Mouse (Mus musculus): ENCODE measurements around the gene 1700016K19Rik. TPM values are rescaled to one million over a fixed set of nuclear protein-coding genes. Genes with fewer than 3 reads are reported as not detected.

1700016K19Rik gene
- polyA plus RNA-seq, 1 experiment from 2014 or later: 0.41 TPM

DNA sequence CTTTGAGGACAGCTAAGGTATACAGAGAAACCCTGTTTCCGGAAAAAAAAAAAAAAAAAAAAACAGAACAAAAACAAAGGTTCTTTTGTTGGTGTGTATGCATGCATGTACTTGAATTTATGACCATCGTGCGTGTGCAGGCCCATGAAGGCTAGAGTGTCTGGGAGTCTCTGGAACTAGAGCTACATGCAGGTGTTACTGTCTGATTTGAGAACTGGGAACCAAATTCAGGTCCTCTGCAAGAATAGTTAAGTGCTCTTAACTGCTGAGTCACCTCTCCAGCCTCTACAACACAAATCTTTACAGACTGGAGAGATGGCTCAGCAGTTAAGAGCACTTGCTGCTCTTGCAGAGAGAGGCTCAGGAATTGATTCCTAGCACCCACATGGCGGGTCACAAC, 16.1 kb downstream of the 1700016K19Rik start:
- no peaks in the 10 kb centered on the region for H3K4me1 ChIP-seq (replicated peaks; ENCODE audit: control insufficient read depth, insufficient read depth, low read length)
- no peaks in the 10 kb centered on the region for H3K27me3 ChIP-seq (ENCODE audit: control insufficient read depth, insufficient read depth, low read length)
- WGBS: 72% methylated on average over 4 of the region's 4 CpGs
- no peak overlapping the region for H3K4me3 ChIP-seq (ENCODE audit: low read depth, low read length)
- H3K27ac ChIP-seq (ENCODE audit: low read depth, low read length): no peak overlapping the region
- DNase-seq (ENCODE audit: low spot score) (no peak), ATAC-seq (replicated peaks; ENCODE audit: low FRiP score) (no peak)
- H3K9me3 ChIP-seq (ENCODE audit: control insufficient read depth, low read length): no peaks in the 10 kb centered on the region
- no peak overlapping the region for H3K4me2 ChIP-seq (ENCODE audit: low read depth, low read length, severe bottlenecking)
- H3K9ac ChIP-seq (ENCODE audit: low read length): no peak overlapping the region
- H3K36me3 ChIP-seq (ENCODE audit: control insufficient read depth, insufficient read depth, low read length): no peaks in the 10 kb centered on the region

DNA sequence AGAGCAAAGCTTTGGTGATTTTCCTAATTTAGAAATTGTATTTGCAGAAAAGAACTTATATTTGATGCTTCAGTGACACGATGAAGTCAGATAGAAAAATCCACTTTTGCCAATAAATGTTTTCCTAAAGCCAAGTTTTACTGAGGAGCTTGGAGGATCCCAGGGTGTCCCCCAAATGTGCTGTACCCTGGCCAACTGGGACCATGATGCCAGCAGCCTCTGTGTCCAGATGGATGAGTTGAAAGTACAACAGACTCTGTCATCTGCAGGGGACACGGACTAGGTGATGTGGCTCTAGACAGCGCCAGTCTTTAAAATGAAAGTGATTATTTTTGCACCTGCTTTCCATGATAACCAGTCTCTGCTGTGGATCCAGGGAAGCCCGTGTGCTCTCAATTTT, 20.2 kb downstream of the 1700016K19Rik start:
- DNase-seq (ENCODE audit: low spot score): no peak
- H3K4me3 ChIP-seq (ENCODE audit: low read depth, low read length): no peak overlapping the region
- H3K4me1 ChIP-seq (replicated peaks; ENCODE audit: control insufficient read depth, insufficient read depth, low read length): no peaks in the 10 kb centered on the region
- H3K27me3 ChIP-seq (ENCODE audit: control insufficient read depth, insufficient read depth, low read length): no peaks in the 10 kb centered on the region
- no peaks in the 10 kb centered on the region for H3K36me3 ChIP-seq (ENCODE audit: control insufficient read depth, insufficient read depth, low read length)
- no peak for ATAC-seq (replicated peaks; ENCODE audit: low FRiP score)
- no peak overlapping the region for H3K27ac ChIP-seq (ENCODE audit: low read depth, low read length)
- H3K9ac ChIP-seq (ENCODE audit: low read length): no peak overlapping the region
- WGBS: 83% methylated on average over 4 of the region's 4 CpGs
- no peaks in the 10 kb centered on the region for H3K9me3 ChIP-seq (ENCODE audit: control insufficient read depth, low read length)
- H3K4me2 ChIP-seq (ENCODE audit: low read depth, low read length, severe bottlenecking): no peak overlapping the region

DNA sequence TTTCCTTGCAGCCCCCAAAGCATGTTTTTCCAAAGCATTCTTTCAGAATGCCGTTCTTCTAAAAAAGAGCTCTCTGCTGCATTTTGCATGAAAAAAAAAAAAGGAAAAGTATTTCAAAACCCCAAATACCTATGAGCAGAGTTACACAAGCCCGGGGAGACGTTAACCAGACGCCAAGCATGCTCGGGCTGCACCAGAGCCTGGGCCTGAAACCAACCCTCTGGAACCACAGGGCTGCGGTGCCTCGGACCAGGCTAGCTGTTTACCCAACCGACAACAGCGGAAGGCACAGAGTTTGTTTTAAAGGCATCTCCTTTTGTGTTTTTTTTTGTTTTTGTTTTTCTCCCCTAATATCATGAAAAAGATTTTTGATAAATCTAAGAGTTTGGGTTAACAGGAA, 21.2 kb downstream of the 1700016K19Rik start:
- no peaks in the 10 kb centered on the region for H3K27me3 ChIP-seq (ENCODE audit: control insufficient read depth, insufficient read depth, low read length)
- DNase-seq (ENCODE audit: low spot score): no peak
- no peak overlapping the region for H3K9ac ChIP-seq (ENCODE audit: low read length)
- H3K4me3 ChIP-seq (ENCODE audit: low read depth, low read length): no peak overlapping the region
- ATAC-seq (replicated peaks; ENCODE audit: low FRiP score): no peak
- H3K9me3 ChIP-seq (ENCODE audit: control insufficient read depth, low read length): no peaks in the 10 kb centered on the region
- 85% methylated on average over 9 of the region's 9 CpGs for WGBS
- no peaks in the 10 kb centered on the region for H3K4me1 ChIP-seq (replicated peaks; ENCODE audit: control insufficient read depth, insufficient read depth, low read length)
- no peak overlapping the region for H3K4me2 ChIP-seq (ENCODE audit: low read depth, low read length, severe bottlenecking)
- no peak overlapping the region for H3K27ac ChIP-seq (ENCODE audit: low read depth, low read length)
- H3K36me3 ChIP-seq (ENCODE audit: control insufficient read depth, insufficient read depth, low read length): no peaks in the 10 kb centered on the region

DNA sequence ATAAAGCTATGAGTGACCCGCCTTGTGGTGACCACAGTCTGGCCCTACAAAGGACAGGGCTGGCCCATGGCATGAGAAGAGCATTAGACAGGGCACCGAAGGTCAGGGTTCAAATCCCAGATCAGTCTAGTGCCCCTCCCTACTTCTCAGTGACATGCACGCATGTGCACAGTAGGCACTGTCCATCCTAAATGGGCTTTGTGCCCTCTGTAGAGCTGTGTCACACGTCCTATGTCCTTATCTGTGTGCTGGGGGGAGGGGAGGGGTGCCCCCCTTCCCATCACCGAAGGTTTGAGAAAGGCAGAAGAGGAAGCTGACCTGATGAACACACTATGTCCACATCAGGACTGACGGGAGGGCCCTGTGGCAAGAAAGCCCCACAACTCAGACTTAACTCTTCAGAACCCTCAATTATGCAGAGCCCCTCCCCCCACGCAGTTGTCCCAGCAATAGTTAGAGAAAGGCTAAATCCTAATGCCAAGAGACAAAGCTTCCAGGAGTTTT, 25.4 kb downstream of the 1700016K19Rik start:
- DNase-seq (ENCODE audit: low spot score) (no peak), ATAC-seq (replicated peaks; ENCODE audit: low FRiP score) (no peak)
- Histone ChIP-seq H3K36me3 (ENCODE audit: control insufficient read depth, insufficient read depth, low read length) (no peaks in the 10 kb centered on the region), H3K4me2 (ENCODE audit: low read depth, low read length, severe bottlenecking) (no peak overlapping the region), H3K4me3 (ENCODE audit: low read depth, low read length) (no peak overlapping the region), H3K4me1 (replicated peaks; ENCODE audit: control insufficient read depth, insufficient read depth, low read length) (peaks cover 6% of the 10 kb centered on the region; the same call in 1 of the 2 replicates), H3K9me3 (ENCODE audit: control insufficient read depth, low read length) (no peaks in the 10 kb centered on the region), H3K27ac (ENCODE audit: low read depth, low read length) (no peak overlapping the region), H3K27me3 (ENCODE audit: control insufficient read depth, insufficient read depth, low read length) (peaks cover 2% of the 10 kb centered on the region; the same call in 1 of the 2 replicates), H3K9ac (ENCODE audit: low read length) (no peak overlapping the region)
- 53% methylated on average over 7 of the region's 7 CpGs for WGBS

DNA sequence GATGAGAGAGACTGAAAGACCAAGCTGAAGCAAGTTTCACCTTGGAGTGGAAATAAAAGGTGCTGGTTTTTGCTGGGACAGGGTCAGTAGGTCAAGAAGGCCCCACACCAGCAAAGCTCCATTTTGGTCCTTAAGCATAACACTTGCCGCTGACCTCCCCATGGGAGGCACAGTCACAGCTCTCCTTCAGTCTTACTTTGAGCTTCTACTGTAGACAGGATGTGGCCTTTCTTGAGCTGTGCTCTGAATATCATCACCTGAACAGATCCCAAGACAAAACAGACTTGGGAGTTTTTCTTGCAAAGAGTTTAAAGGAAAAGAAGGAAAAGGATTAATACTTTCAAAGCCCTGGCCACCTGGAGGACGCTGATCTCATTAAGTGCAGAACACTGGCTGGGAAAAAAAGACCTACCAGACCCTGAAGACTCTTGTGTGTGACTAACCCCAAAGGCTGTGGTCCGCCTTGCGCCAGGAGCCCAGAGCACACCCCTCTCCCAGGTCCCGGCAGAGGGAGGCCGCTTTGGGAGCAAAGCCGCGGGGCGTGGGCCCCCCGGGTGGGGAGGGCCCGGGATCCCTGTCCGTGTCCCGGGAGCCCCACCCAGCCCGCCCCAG, 26.9 kb downstream of the 1700016K19Rik start:
- H3K4me2 ChIP-seq (ENCODE audit: low read depth, low read length, severe bottlenecking): peak overlapping the region; percentile 94
- WGBS: 1% methylated on average over 14 of the region's 14 CpGs
- H3K27ac ChIP-seq (ENCODE audit: low read depth, low read length): no peak overlapping the region; the same call in 1 of the 2 replicates
- peaks cover 6% of the 10 kb centered on the region; the same call in 1 of the 2 replicates for H3K4me1 ChIP-seq (replicated peaks; ENCODE audit: control insufficient read depth, insufficient read depth, low read length)
- no peaks in the 10 kb centered on the region for H3K36me3 ChIP-seq (ENCODE audit: control insufficient read depth, insufficient read depth, low read length)
- H3K4me3 ChIP-seq (ENCODE audit: low read depth, low read length): peak overlapping the region; percentile 57
- DNase-seq (ENCODE audit: low spot score): no peak
- peak overlapping the region; percentile 63 for H3K9ac ChIP-seq (ENCODE audit: low read length)
- peaks cover 2% of the 10 kb centered on the region; the same call in 1 of the 2 replicates for H3K27me3 ChIP-seq (ENCODE audit: control insufficient read depth, insufficient read depth, low read length)
- ATAC-seq (replicated peaks; ENCODE audit: low FRiP score): no peak
- no peaks in the 10 kb centered on the region for H3K9me3 ChIP-seq (ENCODE audit: control insufficient read depth, low read length)

DNA sequence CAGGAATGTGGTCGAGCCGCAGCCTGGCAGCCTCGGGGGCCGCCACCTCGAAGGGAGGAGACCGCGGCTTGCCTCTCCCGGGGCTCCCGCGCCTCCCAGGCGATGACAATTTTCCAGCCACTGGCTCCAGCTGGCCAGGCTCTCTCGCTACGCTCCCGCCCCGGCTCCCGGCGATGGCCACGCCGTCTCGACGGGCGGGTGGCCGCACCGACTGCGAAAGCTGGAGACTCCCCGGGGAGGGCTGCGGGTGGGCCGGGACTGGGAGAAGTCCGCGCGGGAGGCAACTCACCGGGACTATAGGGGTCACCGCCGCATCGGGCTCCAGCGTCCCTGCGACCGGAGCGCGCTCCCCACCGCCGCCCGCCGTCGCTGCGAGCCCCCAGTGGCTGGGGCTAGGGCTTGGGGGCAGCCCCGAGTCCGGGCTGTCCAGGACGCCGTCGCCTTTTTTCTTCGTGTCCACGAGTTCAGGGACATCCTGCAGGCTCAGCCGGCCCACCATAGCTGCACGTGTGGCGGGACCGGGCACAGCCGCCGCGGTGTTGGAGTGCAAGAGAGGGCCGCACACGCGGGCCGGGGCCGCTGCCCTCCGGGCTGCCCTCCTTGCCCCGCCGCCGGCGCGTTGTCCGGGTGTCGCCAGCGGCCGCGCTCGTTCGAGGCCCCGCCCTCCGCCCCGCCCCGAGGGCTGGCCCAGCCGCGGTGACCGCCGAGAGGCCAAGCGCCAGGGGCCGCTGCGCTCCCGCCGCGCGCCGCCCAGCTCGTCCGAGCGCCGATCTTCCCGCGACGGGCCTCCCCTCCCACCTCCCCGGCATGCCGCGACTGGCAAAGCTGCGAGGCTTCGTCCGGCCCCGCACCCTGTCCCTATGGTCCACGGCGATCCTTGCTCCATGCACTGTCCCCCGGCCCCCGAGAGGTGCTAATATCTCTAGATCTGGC, 27.7 kb downstream of the 1700016K19Rik start, which contains the start of gene Rflnb:
TSS of gene Rflnb (minus strand) at position 644 of the 933 bp plus-strand sequence.
- Histone ChIP-seq H3K4me1 (replicated peaks; ENCODE audit: control insufficient read depth, insufficient read depth, low read length) (peaks cover 6% of the 10 kb centered on the region; the same call in 1 of the 2 replicates), H3K36me3 (ENCODE audit: control insufficient read depth, insufficient read depth, low read length) (no peaks in the 10 kb centered on the region), H3K4me2 (ENCODE audit: low read depth, low read length, severe bottlenecking) (peak within 1 kb of the TSS; percentile 94), H3K27ac (ENCODE audit: low read depth, low read length) (no peak within 1 kb of the TSS; the same call in 1 of the 2 replicates), H3K27me3 (ENCODE audit: control insufficient read depth, insufficient read depth, low read length) (peaks cover 2% of the 10 kb centered on the region; the same call in 1 of the 2 replicates), H3K9me3 (ENCODE audit: control insufficient read depth, low read length) (no peaks in the 10 kb centered on the region), H3K9ac (ENCODE audit: low read length) (peak within 1 kb of the TSS; percentile 63), H3K4me3 (ENCODE audit: low read depth, low read length) (peak within 1 kb of the TSS; percentile 57)
- under 1% methylated on average over 100 of the region's 112 CpGs for WGBS
- peak; percentile 89 for ATAC-seq (replicated peaks; ENCODE audit: low FRiP score)
- peak; percentile 91 for DNase-seq (ENCODE audit: low spot score)

DNA sequence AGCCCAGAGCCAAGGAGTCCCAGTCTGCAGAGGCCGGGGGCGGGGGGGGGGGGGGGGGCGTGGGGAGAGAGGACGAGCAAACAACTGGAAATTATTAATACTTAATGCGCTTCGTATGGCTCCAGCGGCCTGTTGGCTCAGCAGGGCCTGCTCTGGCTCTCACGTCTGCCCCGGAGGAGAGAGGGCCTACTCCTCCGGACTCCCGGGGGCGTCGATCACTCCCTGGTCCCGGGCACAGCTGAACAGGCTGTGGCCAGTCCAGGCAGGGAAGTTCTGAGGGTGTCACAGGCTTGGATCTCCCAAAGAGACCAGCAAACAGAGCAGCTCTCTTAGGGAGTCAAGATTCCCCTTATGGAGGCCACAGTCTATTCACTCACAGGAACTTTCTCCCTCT, 28.4 kb downstream of the 1700016K19Rik start:
- WGBS: 2% methylated on average over 10 of the region's 14 CpGs
- Histone ChIP-seq H3K27me3 (ENCODE audit: control insufficient read depth, insufficient read depth, low read length) (peaks cover 2% of the 10 kb centered on the region; the same call in 1 of the 2 replicates), H3K36me3 (ENCODE audit: control insufficient read depth, insufficient read depth, low read length) (no peaks in the 10 kb centered on the region), H3K9me3 (ENCODE audit: control insufficient read depth, low read length) (no peaks in the 10 kb centered on the region), H3K27ac (ENCODE audit: low read depth, low read length) (no peak overlapping the region), H3K9ac (ENCODE audit: low read length) (peak overlapping the region; percentile 63), H3K4me1 (replicated peaks; ENCODE audit: control insufficient read depth, insufficient read depth, low read length) (peaks cover 6% of the 10 kb centered on the region; the same call in 1 of the 2 replicates), H3K4me3 (ENCODE audit: low read depth, low read length) (peak overlapping the region; percentile 57), H3K4me2 (ENCODE audit: low read depth, low read length, severe bottlenecking) (peak overlapping the region; percentile 94)
- peak; percentile 49 for ATAC-seq (replicated peaks; ENCODE audit: low FRiP score)
- DNase-seq (ENCODE audit: low spot score): no peak

DNA sequence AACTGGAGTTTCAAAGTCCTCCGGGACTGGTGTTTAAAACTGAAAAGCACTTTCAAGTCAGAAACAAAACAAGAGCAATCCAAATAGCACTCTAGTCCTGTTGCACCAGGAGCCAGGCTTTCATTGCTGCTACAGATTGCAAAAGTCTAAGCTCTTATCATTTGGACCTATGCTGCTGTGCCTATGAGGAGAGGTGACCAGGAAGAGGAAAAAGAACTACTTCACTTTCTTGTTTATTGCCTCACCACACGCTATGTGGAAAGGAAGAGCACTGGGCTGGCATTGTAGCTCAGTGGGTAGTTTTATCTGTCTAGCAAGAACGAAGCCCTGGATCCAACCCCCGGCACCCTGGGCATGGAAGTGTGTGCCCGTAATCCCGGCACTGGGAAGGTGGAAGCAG, 33.6 kb downstream of the 1700016K19Rik start:
- H3K4me2 ChIP-seq (ENCODE audit: low read depth, low read length, severe bottlenecking): no peak overlapping the region
- H3K27ac ChIP-seq (ENCODE audit: low read depth, low read length): no peak overlapping the region
- H3K4me1 ChIP-seq (replicated peaks; ENCODE audit: control insufficient read depth, insufficient read depth, low read length): no peaks in the 10 kb centered on the region
- H3K4me3 ChIP-seq (ENCODE audit: low read depth, low read length): no peak overlapping the region
- no peaks in the 10 kb centered on the region; the same call in 1 of the 2 replicates for H3K27me3 ChIP-seq (ENCODE audit: control insufficient read depth, insufficient read depth, low read length)
- no peaks in the 10 kb centered on the region for H3K9me3 ChIP-seq (ENCODE audit: control insufficient read depth, low read length)
- H3K9ac ChIP-seq (ENCODE audit: low read length): no peak overlapping the region
- H3K36me3 ChIP-seq (ENCODE audit: control insufficient read depth, insufficient read depth, low read length): no peaks in the 10 kb centered on the region
- ATAC-seq (replicated peaks; ENCODE audit: low FRiP score) (no peak), DNase-seq (ENCODE audit: low spot score) (no peak)
- WGBS: 85% methylated on average over 6 of the region's 6 CpGs
